Mouse (Mus musculus): ENCODE results near the gene E130208F15Rik. TPM values are rescaled to one million over a fixed set of nuclear protein-coding genes. Genes with fewer than 3 reads are reported as not detected.

E130208F15Rik gene
- polyA plus RNA-seq, 1 experiment from 2014 or later = not detected

- no peak overlapping the region for H3K9ac ChIP-seq (ENCODE audit: low read depth, low read length)
- H3K4me3 ChIP-seq (ENCODE audit: low read length) = no peak overlapping the region
- H3K36me3 ChIP-seq (ENCODE audit: control insufficient read depth, insufficient read depth, low read length) = 0 out of 2 replicates have a peak, but pooled peaks cover 6% of the 10 kb centered on the region
- H3K9me3 ChIP-seq (ENCODE audit: control insufficient read depth, low read length) = no peaks in the 10 kb centered on the region
- peaks cover 4% of the 10 kb centered on the region; the same call in 1 of the 2 replicates for H3K27me3 ChIP-seq (ENCODE audit: control insufficient read depth, insufficient read depth, low read length)
- H3K4me1 ChIP-seq (ENCODE audit: control insufficient read depth, insufficient read depth, low read length) = peaks cover 21% of the 10 kb centered on the region; the same call in 1 of the 2 replicates
- H3K27ac ChIP-seq (ENCODE audit: low read depth, low read length) = peak overlapping the region; percentile 93
- 92% methylated on average over 17 of the region's 17 CpGs for WGBS
- ATAC-seq (ENCODE audit: low FRiP score, low TSS enrichment) = no peak
- H3K4me2 ChIP-seq (replicated peaks; ENCODE audit: low read depth, low read length) = peak overlapping the region; percentile 22; the same call in 1 of the 2 replicates
Measured at GRCm38 (mm10) chr7:30360028-30360427, 38.5 kb downstream of the E130208F15Rik start.

GRCm38 (mm10) chr7:30362652-30363343 lies 41.3 kb downstream of the E130208F15Rik start, which contains the start of gene Lrfn3:
Gene Lrfn3 (minus strand): TSS chr7:30362772.
- WGBS = 2% methylated on average over 31 of the region's 55 CpGs
- Histone ChIP-seq H3K27ac (ENCODE audit: low read depth, low read length) (no peak within 1 kb of the TSS; the same call in 1 of the 2 replicates), H3K9me3 (ENCODE audit: control insufficient read depth, low read length) (no peaks in the 10 kb centered on the region)

GRCm38 (mm10) chr7:30363344-30363738 lies 41.8 kb downstream of the E130208F15Rik start:
- 0 out of 2 replicates have a peak, but pooled peaks cover 6% of the 10 kb centered on the region for H3K36me3 ChIP-seq (ENCODE audit: control insufficient read depth, insufficient read depth, low read length)
- H3K4me2 ChIP-seq (replicated peaks; ENCODE audit: low read depth, low read length) = peak overlapping the region; percentile 63
- H3K27ac ChIP-seq (ENCODE audit: low read depth, low read length) = no peak overlapping the region
- H3K27me3 ChIP-seq (ENCODE audit: control insufficient read depth, insufficient read depth, low read length) = peaks cover 4% of the 10 kb centered on the region; the same call in 1 of the 2 replicates
- H3K4me1 ChIP-seq (ENCODE audit: control insufficient read depth, insufficient read depth, low read length) = peaks cover 17% of the 10 kb centered on the region; the same call in 1 of the 2 replicates
- WGBS = 63% methylated on average over 6 of the region's 6 CpGs
- H3K9me3 ChIP-seq (ENCODE audit: control insufficient read depth, low read length) = no peaks in the 10 kb centered on the region
- no peak for ATAC-seq (ENCODE audit: low FRiP score, low TSS enrichment)
- H3K9ac ChIP-seq (ENCODE audit: low read depth, low read length) = peak overlapping the region; percentile 89; the same call in 1 of the 2 replicates
- peak overlapping the region; percentile 75 for H3K4me3 ChIP-seq (ENCODE audit: low read length)

More at GRCm38 (mm10) chr7:30362652-30363343, 41.3 kb downstream of the E130208F15Rik start, which contains the start of gene Lrfn3:
- peak within 1 kb of the TSS; percentile 89 for H3K9ac ChIP-seq (ENCODE audit: low read depth, low read length)
- ATAC-seq (ENCODE audit: low FRiP score, low TSS enrichment) = peak; percentile 45
- peak within 1 kb of the TSS; percentile 75 for H3K4me3 ChIP-seq (ENCODE audit: low read length)
- peaks cover 4% of the 10 kb centered on the region; the same call in 1 of the 2 replicates for H3K27me3 ChIP-seq (ENCODE audit: control insufficient read depth, insufficient read depth, low read length)
- peaks cover 21% of the 10 kb centered on the region; the same call in 1 of the 2 replicates for H3K4me1 ChIP-seq (ENCODE audit: control insufficient read depth, insufficient read depth, low read length)
- H3K4me2 ChIP-seq (replicated peaks; ENCODE audit: low read depth, low read length) = peak within 1 kb of the TSS; percentile 63
- 0 out of 2 replicates have a peak, but pooled peaks cover 6% of the 10 kb centered on the region for H3K36me3 ChIP-seq (ENCODE audit: control insufficient read depth, insufficient read depth, low read length)

- Histone ChIP-seq H3K9me3 (ENCODE audit: control insufficient read depth, low read length) (no peaks in the 10 kb centered on the region), H3K27me3 (ENCODE audit: control insufficient read depth, insufficient read depth, low read length) (peaks cover 4% of the 10 kb centered on the region; the same call in 1 of the 2 replicates), H3K4me2 (replicated peaks; ENCODE audit: low read depth, low read length) (no peak overlapping the region), H3K9ac (ENCODE audit: low read depth, low read length) (no peak overlapping the region), H3K36me3 (ENCODE audit: control insufficient read depth, insufficient read depth, low read length) (no peaks in the 10 kb centered on the region), H3K4me3 (ENCODE audit: low read length) (no peak overlapping the region), H3K27ac (ENCODE audit: low read depth, low read length) (no peak overlapping the region), H3K4me1 (ENCODE audit: control insufficient read depth, insufficient read depth, low read length) (peaks cover 6% of the 10 kb centered on the region; the same call in 1 of the 2 replicates)
- WGBS = 65% methylated on average over 2 of the region's 2 CpGs
- ATAC-seq (ENCODE audit: low FRiP score, low TSS enrichment) = no peak
Measured at GRCm38 (mm10) chr7:30367466-30367865, 45.9 kb downstream of the E130208F15Rik start.

Other genes with a start within 250 kb of the E130208F15Rik start
- gene Zfp82, start 248.8 kb upstream of the E130208F15Rik start, polyA plus RNA-seq (2014; fragmentation: Nextera tagmentation; extraction: Ambion mirVana) = 3.5 and 5.7 TPM in 2 replicates
- 0.58 and 1.9 TPM in 2 replicates for gene Gm26920, start 231.3 kb upstream of the E130208F15Rik start, polyA plus RNA-seq (2014; fragmentation: Nextera tagmentation; extraction: Ambion mirVana)
- gene Zfp566, start 231.2 kb upstream of the E130208F15Rik start, polyA plus RNA-seq (2014; fragmentation: Nextera tagmentation; extraction: Ambion mirVana) = 13.8 and 14.4 TPM in 2 replicates
- 98.2 and 125 TPM in 2 replicates for gene Zfp260, start 227.0 kb upstream of the E130208F15Rik start, polyA plus RNA-seq (2014; fragmentation: Nextera tagmentation; extraction: Ambion mirVana)
- 5.2 and 6.1 TPM in 2 replicates for gene Zfp382, start 199.8 kb upstream of the E130208F15Rik start, polyA plus RNA-seq (2014; fragmentation: Nextera tagmentation; extraction: Ambion mirVana)
- 20.2 and 23.0 TPM in 2 replicates for gene Zfp146, start 152.0 kb upstream of the E130208F15Rik start, polyA plus RNA-seq (2014; fragmentation: Nextera tagmentation; extraction: Ambion mirVana)
- 4.5 TPM in 2 replicates for gene Cox7a1, start 137.6 kb upstream of the E130208F15Rik start, polyA plus RNA-seq (2014; fragmentation: Nextera tagmentation; extraction: Ambion mirVana)
- 83.1 and 120 TPM in 2 replicates for gene Capns1, start 122.9 kb upstream of the E130208F15Rik start, polyA plus RNA-seq (2014; fragmentation: Nextera tagmentation; extraction: Ambion mirVana)
- gene Polr2i, start 89.8 kb upstream of the E130208F15Rik start, polyA plus RNA-seq (2014; fragmentation: Nextera tagmentation; extraction: Ambion mirVana) = 173 and 268 TPM in 2 replicates
- gene Tbcb, start 89.5 kb upstream of the E130208F15Rik start, polyA plus RNA-seq (2014; fragmentation: Nextera tagmentation; extraction: Ambion mirVana) = 174 and 199 TPM in 2 replicates
- not detected in 2 replicates for gene Ovol3, start 86.0 kb upstream of the E130208F15Rik start, polyA plus RNA-seq (2014; fragmentation: Nextera tagmentation; extraction: Ambion mirVana)
- 0.22 and 0.43 TPM in 2 replicates for gene Thap8, start 41.6 kb upstream of the E130208F15Rik start, polyA plus RNA-seq (2014; fragmentation: Nextera tagmentation; extraction: Ambion mirVana)
- gene Wdr62, start 41.3 kb upstream of the E130208F15Rik start, polyA plus RNA-seq (2014; fragmentation: Nextera tagmentation; extraction: Ambion mirVana) = 7.8 and 11.1 TPM in 2 replicates
- 30.7 and 51.1 TPM in 2 replicates for gene Clip3, start 30.0 kb upstream of the E130208F15Rik start, polyA plus RNA-seq (2014; fragmentation: Nextera tagmentation; extraction: Ambion mirVana)
- gene Alkbh6, start 13.0 kb upstream of the E130208F15Rik start, polyA plus RNA-seq (2014; fragmentation: Nextera tagmentation; extraction: Ambion mirVana) = 85.5 and 112 TPM in 2 replicates
- gene Syne4, start 6.9 kb upstream of the E130208F15Rik start, polyA plus RNA-seq (2014; fragmentation: Nextera tagmentation; extraction: Ambion mirVana) = 43.5 and 72.9 TPM in 2 replicates
- 20.6 and 21.5 TPM in 2 replicates for gene Sdhaf1, start 2.2 kb downstream of the E130208F15Rik start, polyA plus RNA-seq (2014; fragmentation: Nextera tagmentation; extraction: Ambion mirVana)
- 5.8 and 7.2 TPM in 2 replicates for gene Lrfn3, start 41.0 kb downstream of the E130208F15Rik start, polyA plus RNA-seq (2014; fragmentation: Nextera tagmentation; extraction: Ambion mirVana)
- gene Tyrobp, start 92.0 kb downstream of the E130208F15Rik start, polyA plus RNA-seq (2014; fragmentation: Nextera tagmentation; extraction: Ambion mirVana) = 23.8 and 26.7 TPM in 2 replicates
- gene Hcst, start 98.1 kb downstream of the E130208F15Rik start, polyA plus RNA-seq (2014; fragmentation: Nextera tagmentation; extraction: Ambion mirVana) = 0.57 and 1.0 TPM in 2 replicates
- gene Nfkbid, start 100.0 kb downstream of the E130208F15Rik start, polyA plus RNA-seq (2014; fragmentation: Nextera tagmentation; extraction: Ambion mirVana) = 1.1 and 1.9 TPM in 2 replicates
- gene Aplp1, start 123.8 kb downstream of the E130208F15Rik start, polyA plus RNA-seq (2014; fragmentation: Nextera tagmentation; extraction: Ambion mirVana) = 16.7 and 19.0 TPM in 2 replicates
- gene Kirrel2, start 135.9 kb downstream of the E130208F15Rik start, polyA plus RNA-seq (2014; fragmentation: Nextera tagmentation; extraction: Ambion mirVana) = 0.20 and 0.54 TPM in 2 replicates
- gene Nphs1, start 136.6 kb downstream of the E130208F15Rik start, polyA plus RNA-seq (2014; fragmentation: Nextera tagmentation; extraction: Ambion mirVana) = 2.7 and 3.0 TPM in 2 replicates
- 0.94 and 2.3 TPM in 2 replicates for gene Prodh2, start 171.9 kb downstream of the E130208F15Rik start, polyA plus RNA-seq (2014; fragmentation: Nextera tagmentation; extraction: Ambion mirVana)
- gene Arhgap33, start 213.3 kb downstream of the E130208F15Rik start, polyA plus RNA-seq (2014; fragmentation: Nextera tagmentation; extraction: Ambion mirVana) = 13.4 and 17.3 TPM in 2 replicates
- 8.9 and 9.2 TPM in 2 replicates for gene Hspb6, start 230.4 kb downstream of the E130208F15Rik start, polyA plus RNA-seq (2014; fragmentation: Nextera tagmentation; extraction: Ambion mirVana)
- gene Proser3, start 230.6 kb downstream of the E130208F15Rik start, polyA plus RNA-seq (2014; fragmentation: Nextera tagmentation; extraction: Ambion mirVana) = 15.2 and 25.0 TPM in 2 replicates
- 38.5 and 48.0 TPM in 2 replicates for gene Lin37, start 238.1 kb downstream of the E130208F15Rik start, polyA plus RNA-seq (2014; fragmentation: Nextera tagmentation; extraction: Ambion mirVana)
- gene U2af1l4, start 241.6 kb downstream of the E130208F15Rik start, polyA plus RNA-seq (2014; fragmentation: Nextera tagmentation; extraction: Ambion mirVana) = 109 and 119 TPM in 2 replicates
- gene Gm49396, start 241.6 kb downstream of the E130208F15Rik start, polyA plus RNA-seq (2014; fragmentation: Nextera tagmentation; extraction: Ambion mirVana) = 8.0 and 11.3 TPM in 2 replicates
- 121 and 182 TPM in 2 replicates for gene Psenen, start 241.9 kb downstream of the E130208F15Rik start, polyA plus RNA-seq (2014; fragmentation: Nextera tagmentation; extraction: Ambion mirVana)
- 2.9 and 3.7 TPM in 2 replicates for gene Igflr1, start 243.7 kb downstream of the E130208F15Rik start, polyA plus RNA-seq (2014; fragmentation: Nextera tagmentation; extraction: Ambion mirVana)

Measured in kidney, embryonic 14.5 days (tissue).